Mouse (Mus musculus) forebrain, embryonic 12.5 days (tissue): ENCODE results near the gene Gcm1. TPM values are rescaled to one million over a fixed set of nuclear protein-coding genes. Genes with fewer than 3 reads are reported as not detected.

Experiments used
- ATAC-seq: fragments of 200-750 bp; cut with Nextera tagmentation; 2 replicates; pipeline ENCODE4 v1.8.0; 2017; ENCODE audit warnings: moderate TSS enrichment; ENCODE audit not compliant: low FRiP score
- H3K27ac ChIP-seq: fragments of 300-500 bp; sonication (generic); 2 replicates; pipeline ENCODE4 v1.5.1; 2016; ENCODE audit warnings: mild to moderate bottlenecking
- H3K27me3 ChIP-seq: fragments of 300-500 bp; sonication (generic); 2 replicates; pipeline ENCODE4 v1.6.1; 2016; ENCODE audit warnings: mild to moderate bottlenecking
- H3K36me3 ChIP-seq: fragments of 300-500 bp; sonication (generic); replicated peaks from 2 replicates; pipeline ENCODE4 v1.6.1; 2016; ENCODE audit warnings: mild to moderate bottlenecking
- H3K4me1 ChIP-seq: fragments of 300-500 bp; sonication (generic); 2 replicates; pipeline ENCODE4 v1.6.1; 2016
- H3K4me2 ChIP-seq: fragments of 300-500 bp; sonication (generic); 2 replicates; pipeline ENCODE4 v1.6.1; 2016; ENCODE audit warnings: mild to moderate bottlenecking, moderate library complexity
- H3K4me3 ChIP-seq: fragments of 300-500 bp; sonication (generic); replicated peaks from 2 replicates; pipeline ENCODE4 v1.5.1; 2016; ENCODE audit warnings: mild to moderate bottlenecking
- H3K9ac ChIP-seq: fragments of 300-500 bp; sonication (generic); 2 replicates; pipeline ENCODE4 v1.6.1; 2016; ENCODE audit warnings: mild to moderate bottlenecking
- H3K9me3 ChIP-seq: fragments of 300-500 bp; sonication (generic); 2 replicates; pipeline ENCODE4 v1.6.1; 2016
- WGBS: fragments of 180-500 bp; shearing (Covaris S2); methylation state at CpG from one replicate; pipeline ENCODE4 v1.1.7; 2016; 5-methylcytosine and 5-hydroxymethylcytosine counted together
- polyA plus RNA-seq: library from polyadenylated mRNA; unstranded; fragments of >200 nt; fragmentation: Nextera tagmentation; extraction: Ambion mirVana; gene quantifications from 2 replicates; pipeline ENCODE4 v1.2.1, GENCODE M21; 2016

Gene Gcm1
- polyA plus RNA-seq, 1 experiment from 2014 or later, result not detected

DNA sequence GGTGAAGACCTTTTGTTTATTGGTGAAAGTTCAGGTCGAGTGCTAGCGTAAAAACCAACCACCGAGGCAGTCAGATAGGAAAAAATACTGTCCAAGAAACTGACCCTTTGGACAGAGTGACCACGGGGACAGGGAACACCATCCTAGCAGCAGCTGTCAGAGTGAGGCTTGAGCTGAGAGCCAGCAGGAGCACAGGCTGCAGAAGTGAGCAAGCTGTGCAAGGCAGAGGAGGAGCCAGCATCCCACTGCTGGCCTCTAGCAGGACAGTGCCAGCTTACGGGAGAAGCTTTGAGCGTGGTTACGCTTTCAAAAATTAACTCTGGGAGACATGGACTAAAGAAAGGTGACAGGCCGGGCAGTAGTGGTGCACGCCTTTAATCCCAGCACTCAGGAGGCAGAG is 36.0 kb downstream of the Gcm1 start:
- Histone ChIP-seq H3K4me1 (no peaks in the 10 kb centered on the region), H3K27me3 (no peaks in the 10 kb centered on the region), H3K9me3 (no peaks in the 10 kb centered on the region), H3K27ac (no peak overlapping the region), H3K4me3 (no peak overlapping the region), H3K36me3 (peaks cover 34% of the 10 kb centered on the region), H3K9ac (no peak overlapping the region), H3K4me2 (no peak overlapping the region)
- 88% methylated on average over 9 of the region's 9 CpGs for WGBS
- ATAC-seq, result no peak

DNA sequence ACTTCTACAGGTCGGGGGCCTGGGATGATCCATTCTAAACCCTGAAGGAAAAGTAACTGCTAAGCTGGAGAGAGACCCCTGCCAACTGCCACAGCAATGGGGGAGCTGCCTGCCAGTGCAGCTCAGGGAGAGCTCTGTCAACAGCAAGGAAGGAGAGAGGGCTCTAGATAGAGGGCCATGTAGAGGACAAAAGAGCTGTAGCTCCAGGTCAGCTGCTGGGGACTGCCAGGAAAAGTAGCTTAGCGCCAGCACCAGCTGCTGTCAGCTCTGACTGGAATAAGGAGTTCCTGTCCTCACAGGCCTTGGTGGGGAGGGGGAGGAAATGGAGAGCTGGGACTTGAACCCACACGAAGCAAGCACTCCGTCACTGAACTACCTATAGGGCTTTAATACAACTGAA is 36.8 kb downstream of the Gcm1 start:
- no peak for ATAC-seq
- Histone ChIP-seq H3K36me3 (peaks cover 30% of the 10 kb centered on the region), H3K4me2 (no peak overlapping the region), H3K4me3 (no peak overlapping the region), H3K9ac (no peak overlapping the region), H3K9me3 (no peaks in the 10 kb centered on the region), H3K4me1 (no peaks in the 10 kb centered on the region), H3K27me3 (no peaks in the 10 kb centered on the region), H3K27ac (no peak overlapping the region)
- 73% methylated on average over 4 of the region's 4 CpGs for WGBS

DNA sequence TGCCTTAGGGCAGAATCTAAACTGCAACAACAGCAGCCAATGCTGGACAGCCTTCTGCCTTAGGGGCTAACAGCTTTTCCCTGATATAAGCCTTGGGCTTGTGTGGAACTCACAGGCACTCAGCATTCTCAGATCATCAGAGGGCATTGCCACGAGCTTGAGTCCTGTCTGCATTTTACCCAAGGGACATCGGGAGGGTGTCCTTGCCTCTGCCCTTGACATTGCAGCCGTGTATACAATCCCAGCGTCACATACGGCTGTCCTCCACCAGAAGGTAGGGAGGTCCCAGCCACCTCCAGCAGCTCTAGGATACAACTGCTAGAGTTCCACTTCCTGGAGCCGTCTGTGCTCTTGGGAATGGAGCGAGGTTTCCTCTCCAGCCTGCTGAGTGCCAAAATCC is 37.2 kb downstream of the Gcm1 start:
- no peak overlapping the region for H3K9ac ChIP-seq
- H3K4me2 ChIP-seq, result no peak overlapping the region
- no peaks in the 10 kb centered on the region for H3K27me3 ChIP-seq
- H3K36me3 ChIP-seq, result peaks cover 26% of the 10 kb centered on the region
- WGBS, result 93% methylated on average over 7 of the region's 7 CpGs
- no peak overlapping the region for H3K27ac ChIP-seq
- H3K4me3 ChIP-seq, result no peak overlapping the region
- H3K9me3 ChIP-seq, result no peaks in the 10 kb centered on the region
- no peak for ATAC-seq
- no peaks in the 10 kb centered on the region for H3K4me1 ChIP-seq

DNA sequence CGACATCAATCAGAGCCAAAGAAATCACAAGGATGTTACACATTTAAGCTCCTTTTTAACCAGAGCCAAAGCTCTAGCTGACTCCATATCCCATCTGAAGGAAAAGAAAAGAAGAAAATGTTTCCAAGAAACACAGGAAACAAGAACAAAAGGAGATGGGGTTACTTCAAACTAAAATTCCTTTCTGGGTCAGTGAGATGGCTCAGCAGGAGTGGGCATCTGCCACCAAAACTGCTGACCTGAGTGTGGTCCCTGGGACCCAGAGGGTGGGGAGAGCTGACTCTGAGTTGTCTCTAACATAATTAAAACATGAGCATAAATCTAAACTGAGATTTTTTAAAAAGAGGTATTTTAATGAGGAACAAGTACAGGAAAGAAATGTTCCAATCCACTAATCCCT is 38.2 kb downstream of the Gcm1 start:
- Histone ChIP-seq H3K4me3 (no peak overlapping the region), H3K4me2 (no peak overlapping the region), H3K36me3 (peaks cover 21% of the 10 kb centered on the region), H3K9me3 (no peaks in the 10 kb centered on the region), H3K27ac (no peak overlapping the region), H3K27me3 (no peaks in the 10 kb centered on the region), H3K4me1 (no peaks in the 10 kb centered on the region), H3K9ac (no peak overlapping the region)
- no peak for ATAC-seq
- 76% methylated on average over 1 of the region's 1 CpGs for WGBS

DNA sequence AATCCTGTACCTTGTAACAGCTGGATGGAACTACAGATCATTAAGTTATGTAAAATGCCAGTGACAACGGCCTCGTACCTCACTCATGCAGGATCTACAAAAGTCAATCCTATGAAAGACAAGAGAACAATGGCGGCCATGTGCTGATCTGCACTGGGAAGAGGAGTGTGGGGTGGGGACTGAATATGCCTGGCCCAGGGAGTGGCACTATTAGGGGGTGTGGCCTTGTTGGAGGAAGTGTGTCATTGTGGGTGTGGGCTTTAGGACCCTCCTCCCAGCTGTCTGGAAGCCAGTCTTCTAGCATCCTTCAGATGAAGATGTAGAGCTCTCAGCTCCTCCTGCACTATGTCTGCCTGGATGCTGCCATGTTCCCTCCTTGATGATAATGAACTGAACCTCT is 38.9 kb downstream of the Gcm1 start:
- Histone ChIP-seq H3K36me3 (peaks cover 19% of the 10 kb centered on the region), H3K9ac (no peak overlapping the region), H3K27me3 (no peaks in the 10 kb centered on the region), H3K4me2 (no peak overlapping the region), H3K4me1 (no peaks in the 10 kb centered on the region), H3K4me3 (no peak overlapping the region), H3K9me3 (no peaks in the 10 kb centered on the region), H3K27ac (no peak overlapping the region)
- no peak for ATAC-seq
- WGBS, result 83% methylated on average over 3 of the region's 3 CpGs

DNA sequence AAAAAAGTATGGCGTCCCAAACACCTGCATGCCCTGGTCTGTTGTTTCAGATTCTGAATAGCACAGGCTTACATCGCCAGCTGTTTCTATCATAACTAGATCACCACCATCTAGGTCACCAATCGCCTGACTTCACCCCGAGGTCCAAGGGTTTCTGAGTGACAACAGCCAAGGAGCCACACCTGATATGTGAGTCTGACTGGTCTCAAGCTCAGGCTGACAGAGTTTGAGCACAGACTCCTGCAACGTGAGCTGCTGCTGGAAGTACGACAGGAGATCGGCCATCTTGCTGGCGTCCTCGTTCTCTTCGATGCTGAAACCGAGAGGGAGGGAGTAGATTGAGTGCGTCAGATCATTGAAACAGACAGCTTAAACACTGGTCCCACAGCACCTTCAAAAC is 44.0 kb downstream of the Gcm1 start:
- H3K36me3 ChIP-seq, result peaks cover 40% of the 10 kb centered on the region
- peaks cover 6% of the 10 kb centered on the region; the same call in 1 of the 2 replicates for H3K9me3 ChIP-seq
- 97% methylated on average over 12 of the region's 12 CpGs for WGBS
- H3K9ac ChIP-seq, result no peak overlapping the region
- H3K4me3 ChIP-seq, result no peak overlapping the region
- no peaks in the 10 kb centered on the region for H3K27me3 ChIP-seq
- no peak for ATAC-seq
- H3K4me1 ChIP-seq, result no peaks in the 10 kb centered on the region
- no peak overlapping the region for H3K27ac ChIP-seq
- H3K4me2 ChIP-seq, result no peak overlapping the region

DNA sequence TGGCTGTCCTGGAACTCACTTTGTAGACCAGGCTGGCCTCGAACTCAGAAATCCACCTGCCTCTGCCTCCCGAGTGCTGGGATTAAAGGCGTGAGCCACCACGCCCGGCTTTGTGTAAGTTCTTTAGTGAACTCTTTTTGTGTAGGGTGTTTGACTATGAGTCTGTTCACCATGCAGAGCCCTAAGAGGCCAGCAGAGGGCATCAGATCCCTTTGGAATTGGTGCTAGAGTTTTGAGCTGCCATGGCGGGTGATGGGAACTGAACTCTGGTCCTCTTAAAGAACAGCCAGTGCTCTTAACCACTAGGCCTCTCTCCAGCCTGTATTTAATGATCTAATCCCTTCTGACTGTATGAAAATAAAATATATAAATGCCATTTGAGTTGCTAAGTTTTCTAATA is 44.7 kb downstream of the Gcm1 start:
- H3K9ac ChIP-seq, result no peak overlapping the region
- peaks cover 6% of the 10 kb centered on the region; the same call in 1 of the 2 replicates for H3K9me3 ChIP-seq
- WGBS, result 98% methylated on average over 6 of the region's 6 CpGs
- peaks cover 46% of the 10 kb centered on the region for H3K36me3 ChIP-seq
- H3K4me3 ChIP-seq, result no peak overlapping the region
- no peak for ATAC-seq
- no peak overlapping the region for H3K4me2 ChIP-seq
- H3K27me3 ChIP-seq, result no peaks in the 10 kb centered on the region
- H3K4me1 ChIP-seq, result no peaks in the 10 kb centered on the region
- H3K27ac ChIP-seq, result no peak overlapping the region

DNA sequence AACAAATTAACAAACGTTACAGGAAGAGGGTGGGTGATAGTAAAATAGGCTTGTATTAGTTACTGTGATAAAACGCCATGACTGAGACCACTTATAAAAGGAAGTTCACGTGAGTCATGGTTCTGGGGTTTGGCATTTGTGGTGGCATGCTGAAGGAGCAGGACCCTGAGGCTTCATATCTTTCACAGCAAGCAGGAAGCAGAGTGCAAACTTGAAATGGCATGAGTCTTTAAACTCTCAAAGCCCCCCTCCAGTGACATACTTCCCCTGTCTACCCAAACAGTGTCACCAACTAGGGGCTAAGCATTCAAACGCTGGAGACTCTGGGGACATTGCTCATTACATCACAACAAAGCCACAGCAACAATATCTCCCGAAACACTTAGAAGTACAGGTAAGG is 49.2 kb downstream of the Gcm1 start:
- Histone ChIP-seq H3K36me3 (peaks cover 37% of the 10 kb centered on the region), H3K4me2 (no peak overlapping the region), H3K9ac (no peak overlapping the region), H3K27ac (no peak overlapping the region), H3K4me3 (no peak overlapping the region), H3K4me1 (no peaks in the 10 kb centered on the region), H3K27me3 (no peaks in the 10 kb centered on the region), H3K9me3 (peaks cover 6% of the 10 kb centered on the region; the same call in 1 of the 2 replicates)
- WGBS, result 87% methylated on average over 5 of the region's 5 CpGs
- no peak for ATAC-seq

DNA sequence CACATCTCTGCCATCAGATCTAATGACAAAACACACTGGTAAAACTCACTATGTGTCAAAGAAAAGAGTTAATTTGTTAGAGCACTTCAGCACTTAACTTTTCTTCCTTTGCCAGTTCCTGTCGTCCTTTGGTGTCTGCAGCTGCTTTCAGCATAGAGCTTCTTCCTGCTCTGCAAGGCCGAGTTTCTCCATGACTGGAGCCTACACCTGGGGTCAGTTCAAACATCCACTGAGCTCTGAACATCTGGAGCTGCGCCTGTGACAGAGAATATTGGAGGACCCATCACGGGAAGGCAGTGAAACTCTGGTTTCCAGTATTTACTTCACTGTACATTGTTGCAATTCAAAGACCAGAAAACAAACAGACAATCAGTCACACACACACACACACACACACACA is 49.7 kb downstream of the Gcm1 start:
- no peaks in the 10 kb centered on the region for H3K27me3 ChIP-seq
- no peaks in the 10 kb centered on the region for H3K4me1 ChIP-seq
- H3K9ac ChIP-seq, result no peak overlapping the region
- no peak overlapping the region for H3K4me3 ChIP-seq
- H3K9me3 ChIP-seq, result peaks cover 4% of the 10 kb centered on the region; the same call in 1 of the 2 replicates
- ATAC-seq, result no peak
- H3K36me3 ChIP-seq, result peaks cover 35% of the 10 kb centered on the region
- 81% methylated on average over 4 of the region's 4 CpGs for WGBS
- no peak overlapping the region for H3K4me2 ChIP-seq
- H3K27ac ChIP-seq, result no peak overlapping the region

DNA sequence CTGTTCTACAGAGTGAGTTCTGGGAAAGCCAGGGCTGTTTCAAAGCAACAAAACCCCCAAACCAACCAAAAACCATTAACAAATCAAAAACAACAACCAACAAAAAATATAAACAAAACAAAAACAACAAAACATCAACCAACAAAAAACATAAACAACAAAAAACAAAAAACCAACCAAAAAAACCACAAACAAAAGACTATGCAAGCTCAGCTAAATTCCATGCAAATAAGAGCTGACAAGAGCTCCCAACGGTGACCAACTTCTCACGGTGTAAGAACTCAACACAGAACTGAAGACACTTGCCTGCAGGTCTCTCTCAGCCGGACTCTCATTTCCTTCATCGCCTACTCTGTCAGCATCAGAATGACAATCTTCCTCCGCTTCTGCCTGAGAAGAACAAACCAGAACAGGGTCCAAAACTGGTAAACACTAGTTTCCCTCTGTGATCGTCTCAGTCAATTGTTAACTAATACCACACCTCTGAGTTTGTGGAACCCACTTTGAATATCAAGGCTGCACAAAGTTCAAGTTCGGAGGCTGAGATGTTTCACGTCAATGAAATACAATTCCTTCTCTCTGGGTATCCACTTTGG is 52.3 kb downstream of the Gcm1 start:
- WGBS, result 92% methylated on average over 8 of the region's 8 CpGs
- no peak overlapping the region for H3K4me2 ChIP-seq
- H3K27ac ChIP-seq, result no peak overlapping the region
- no peaks in the 10 kb centered on the region for H3K9me3 ChIP-seq
- no peak overlapping the region for H3K9ac ChIP-seq
- no peaks in the 10 kb centered on the region for H3K27me3 ChIP-seq
- H3K36me3 ChIP-seq, result peaks cover 14% of the 10 kb centered on the region
- H3K4me1 ChIP-seq, result peaks cover 2% of the 10 kb centered on the region; the same call in 1 of the 2 replicates
- H3K4me3 ChIP-seq, result no peak overlapping the region
- no peak for ATAC-seq

DNA sequence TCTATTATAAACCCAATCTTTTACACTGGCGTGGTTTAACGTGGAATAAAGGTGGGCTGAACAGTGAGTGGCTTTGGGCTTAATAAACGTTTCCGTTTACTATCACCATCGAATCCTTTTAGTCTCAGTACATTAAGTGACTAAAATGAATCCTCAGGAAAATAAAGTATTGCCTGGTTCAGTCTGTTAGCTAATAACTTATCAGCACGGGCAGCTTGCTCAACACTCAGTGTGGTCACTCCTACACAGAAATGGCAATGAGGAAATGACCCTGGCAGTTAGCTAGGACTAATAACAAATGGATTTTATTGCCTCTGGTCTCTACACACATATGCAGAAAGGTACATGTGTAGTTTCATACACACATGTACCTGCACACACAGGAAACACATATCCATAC is 53.2 kb downstream of the Gcm1 start:
- Histone ChIP-seq H3K36me3 (peaks cover 14% of the 10 kb centered on the region), H3K9ac (no peak overlapping the region), H3K27me3 (no peaks in the 10 kb centered on the region), H3K4me3 (no peak overlapping the region), H3K4me2 (no peak overlapping the region), H3K4me1 (peaks cover 10% of the 10 kb centered on the region; the same call in 1 of the 2 replicates), H3K9me3 (no peaks in the 10 kb centered on the region), H3K27ac (no peak overlapping the region)
- 91% methylated on average over 6 of the region's 6 CpGs for WGBS
- no peak for ATAC-seq

DNA sequence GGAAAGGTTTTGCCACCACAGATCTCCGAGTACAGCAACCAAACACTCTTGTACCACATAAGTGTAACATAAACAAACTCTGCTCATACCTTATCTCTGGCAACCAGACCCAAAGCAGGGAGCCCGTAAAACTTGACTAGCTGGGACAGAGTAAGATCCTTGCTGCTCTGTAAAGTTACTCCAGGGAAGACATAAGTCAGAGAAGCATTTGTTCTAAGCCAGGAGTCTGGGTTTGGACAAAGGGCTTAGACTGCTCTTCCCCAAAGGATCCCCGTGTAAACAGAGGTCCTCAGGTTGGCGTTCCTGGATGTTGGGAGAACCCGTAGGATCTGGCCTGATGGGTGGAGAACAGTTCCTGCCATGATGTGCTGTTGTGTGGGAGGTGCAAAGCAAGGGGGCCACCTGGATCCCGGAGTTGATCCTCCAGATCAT is 53.8 kb downstream of the Gcm1 start:
- H3K4me1 ChIP-seq, result peaks cover 10% of the 10 kb centered on the region; the same call in 1 of the 2 replicates
- H3K36me3 ChIP-seq, result peaks cover 10% of the 10 kb centered on the region
- no peak overlapping the region for H3K9ac ChIP-seq
- no peak for ATAC-seq
- no peaks in the 10 kb centered on the region for H3K9me3 ChIP-seq
- no peak overlapping the region for H3K27ac ChIP-seq
- WGBS, result 90% methylated on average over 6 of the region's 6 CpGs
- H3K27me3 ChIP-seq, result no peaks in the 10 kb centered on the region
- no peak overlapping the region for H3K4me3 ChIP-seq
- H3K4me2 ChIP-seq, result no peak overlapping the region

DNA sequence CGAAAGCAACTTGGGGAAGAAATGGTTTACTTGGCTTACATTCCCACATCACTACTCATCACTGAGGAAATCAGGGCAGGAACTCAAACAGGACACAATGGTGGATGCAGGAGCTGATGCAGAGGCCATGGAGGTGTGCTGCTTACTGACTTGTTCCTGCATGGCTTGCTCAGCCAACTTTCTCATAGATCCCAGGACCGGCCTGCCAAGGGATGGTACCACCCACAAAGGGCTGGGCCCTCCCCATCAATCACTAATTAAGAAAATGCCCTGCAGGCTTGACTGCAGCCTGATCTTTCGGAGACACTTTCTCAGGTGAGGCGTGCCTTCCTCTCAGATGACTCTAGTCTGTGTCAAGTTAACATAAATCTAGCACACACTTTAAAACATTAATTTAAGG is 55.1 kb downstream of the Gcm1 start:
- no peak overlapping the region for H3K27ac ChIP-seq
- no peaks in the 10 kb centered on the region for H3K9me3 ChIP-seq
- H3K36me3 ChIP-seq, result no peaks in the 10 kb centered on the region
- ATAC-seq, result no peak
- H3K27me3 ChIP-seq, result no peaks in the 10 kb centered on the region
- H3K4me3 ChIP-seq, result no peak overlapping the region
- H3K9ac ChIP-seq, result no peak overlapping the region
- H3K4me1 ChIP-seq, result peaks cover 10% of the 10 kb centered on the region; the same call in 1 of the 2 replicates
- no peak overlapping the region; the same call in 1 of the 2 replicates for H3K4me2 ChIP-seq
- 75% methylated on average over 4 of the region's 4 CpGs for WGBS
